Mouse (Mus musculus): ENCODE measurements around the gene Ptpdc1. TPM values are rescaled to one million over a fixed set of nuclear protein-coding genes. Genes with fewer than 3 reads are reported as not detected.

The Ptpdc1 gene
- 20.0 and 20.5 TPM in 2 replicates for polyA plus RNA-seq (2015; fragmentation: Nextera tagmentation; extraction: Ambion mirVana)

DNA sequence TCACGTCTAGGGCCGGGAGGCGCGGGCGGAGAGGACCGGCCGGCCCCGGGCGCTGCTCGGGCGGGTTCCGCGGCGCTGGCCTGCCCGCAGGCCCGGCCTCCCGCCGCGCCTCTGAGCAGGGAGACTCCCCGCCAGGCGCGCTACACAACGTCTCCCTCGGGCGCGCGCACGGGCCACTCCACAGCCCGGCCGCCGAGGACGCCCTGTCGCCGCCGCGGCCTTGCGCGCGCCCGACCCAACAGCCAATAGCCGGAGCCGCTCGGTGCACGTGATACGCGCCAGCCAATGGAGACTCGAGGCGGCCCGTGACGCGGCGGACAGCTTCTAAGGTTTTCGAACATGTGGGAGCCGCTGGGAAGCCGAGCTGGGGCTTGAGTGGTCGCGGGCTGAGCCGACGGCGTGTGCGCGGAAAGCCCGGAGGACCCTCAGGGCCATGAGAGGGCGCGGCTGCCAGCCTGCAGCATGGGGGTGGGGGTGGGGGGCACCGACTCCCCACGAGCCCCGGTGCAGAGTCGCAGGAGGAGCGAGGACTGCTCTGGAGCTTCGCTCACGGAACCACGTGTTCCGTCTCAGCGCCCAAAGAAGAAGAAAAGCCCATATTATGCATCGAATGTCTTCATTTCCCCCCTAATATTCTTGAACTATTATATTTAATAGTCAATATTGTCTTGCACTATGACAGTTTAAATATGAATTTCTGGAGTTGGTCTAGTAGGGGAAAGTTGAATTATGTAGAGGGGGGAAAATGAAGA is at the start of gene Ptpdc1:
Ptpdc1 (minus strand) TSS at position 232 of the 752 bp plus-strand sequence.
- Histone ChIP-seq H3K27me3 (no peaks in the 10 kb centered on the region), H3K36me3 (no peaks in the 10 kb centered on the region), H3K9me3 (no peaks in the 10 kb centered on the region), H3K4me2 (replicated peaks) (peak within 1 kb of the TSS; percentile 73), H3K9ac (peak within 1 kb of the TSS; percentile 90), H3K27ac (peak within 1 kb of the TSS; percentile 81), H3K4me1 (peaks cover 9% of the 10 kb centered on the region; the same call in 1 of the 2 replicates), H3K4me3 (peak within 1 kb of the TSS; percentile 79)
- 2% methylated on average over 70 of the region's 76 CpGs for WGBS
- peak; percentile 99 for ATAC-seq (ENCODE audit: low FRiP score, low read depth)

DNA sequence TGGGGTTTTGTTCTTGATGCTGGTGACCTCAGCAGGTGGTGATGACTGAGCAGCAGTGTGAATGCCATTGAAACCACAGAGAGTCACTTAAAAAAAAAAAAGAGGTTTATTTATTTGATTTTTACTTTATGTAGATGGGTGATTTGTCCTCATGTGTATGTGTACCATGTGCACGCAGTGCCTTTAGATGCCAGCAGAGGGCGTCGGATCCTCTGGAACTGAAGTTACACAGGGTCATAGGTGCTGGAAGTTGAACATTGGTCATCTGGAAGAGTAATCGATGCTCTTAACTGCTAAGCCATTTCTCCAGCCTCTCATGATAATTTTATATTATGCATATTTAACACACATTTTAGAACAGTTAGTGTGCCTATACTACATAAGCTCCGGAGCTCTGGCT is 49.1 kb upstream of the Ptpdc1 start:
- H3K9ac ChIP-seq: no peak overlapping the region
- H3K9me3 ChIP-seq: peaks cover 11% of the 10 kb centered on the region; the same call in 1 of the 2 replicates
- peaks cover 83% of the 10 kb centered on the region for H3K27me3 ChIP-seq
- no peak overlapping the region for H3K27ac ChIP-seq
- 84% methylated on average over 5 of the region's 5 CpGs for WGBS
- peaks cover 10% of the 10 kb centered on the region for H3K4me1 ChIP-seq
- no peak overlapping the region for H3K4me3 ChIP-seq
- H3K36me3 ChIP-seq: no peaks in the 10 kb centered on the region
- H3K4me2 ChIP-seq (replicated peaks): no peak overlapping the region
- ATAC-seq (ENCODE audit: low FRiP score, low read depth): no peak

DNA sequence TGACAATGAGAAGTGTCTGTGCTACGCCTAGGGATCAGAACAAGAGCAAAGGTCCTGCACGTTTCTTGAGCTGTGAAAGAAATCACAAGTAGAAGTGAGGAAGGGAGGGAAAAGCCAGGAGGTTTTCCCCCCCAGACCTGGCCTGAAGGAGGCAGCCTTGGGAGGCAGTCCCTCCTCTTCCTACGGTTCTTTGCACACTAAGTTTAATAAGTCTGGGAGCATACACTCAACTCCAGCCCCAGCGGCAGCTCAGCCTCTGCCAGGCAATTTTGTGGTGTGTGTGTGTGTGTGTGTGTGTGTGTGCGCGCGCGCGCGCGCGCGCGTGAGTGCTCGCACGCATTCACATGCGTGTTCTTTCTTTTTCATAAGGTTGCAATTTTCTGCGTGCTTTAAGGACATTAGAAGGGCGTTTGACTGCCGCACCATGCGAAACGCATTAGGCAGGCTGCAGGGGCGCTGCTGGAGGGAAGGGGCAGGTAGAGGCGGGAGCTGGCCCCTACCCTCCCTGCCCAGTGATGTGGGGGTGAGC is 46.9 kb upstream of the Ptpdc1 start:
- peaks cover 25% of the 10 kb centered on the region for H3K4me1 ChIP-seq
- H3K4me2 ChIP-seq (replicated peaks): peak overlapping the region; percentile 58
- WGBS: under 1% methylated on average over 24 of the region's 24 CpGs
- H3K9me3 ChIP-seq: 0 out of 2 replicates have a peak, but pooled peaks cover 4% of the 10 kb centered on the region
- ATAC-seq (ENCODE audit: low FRiP score, low read depth): 0 out of 2 replicates have a peak, but pooled peaks have one; percentile 54
- H3K27me3 ChIP-seq: peaks cover 92% of the 10 kb centered on the region
- no peaks in the 10 kb centered on the region for H3K36me3 ChIP-seq
- H3K9ac ChIP-seq: peak overlapping the region; percentile 43; the same call in 1 of the 2 replicates
- peak overlapping the region; percentile 31 for H3K4me3 ChIP-seq
- H3K27ac ChIP-seq: no peak overlapping the region

DNA sequence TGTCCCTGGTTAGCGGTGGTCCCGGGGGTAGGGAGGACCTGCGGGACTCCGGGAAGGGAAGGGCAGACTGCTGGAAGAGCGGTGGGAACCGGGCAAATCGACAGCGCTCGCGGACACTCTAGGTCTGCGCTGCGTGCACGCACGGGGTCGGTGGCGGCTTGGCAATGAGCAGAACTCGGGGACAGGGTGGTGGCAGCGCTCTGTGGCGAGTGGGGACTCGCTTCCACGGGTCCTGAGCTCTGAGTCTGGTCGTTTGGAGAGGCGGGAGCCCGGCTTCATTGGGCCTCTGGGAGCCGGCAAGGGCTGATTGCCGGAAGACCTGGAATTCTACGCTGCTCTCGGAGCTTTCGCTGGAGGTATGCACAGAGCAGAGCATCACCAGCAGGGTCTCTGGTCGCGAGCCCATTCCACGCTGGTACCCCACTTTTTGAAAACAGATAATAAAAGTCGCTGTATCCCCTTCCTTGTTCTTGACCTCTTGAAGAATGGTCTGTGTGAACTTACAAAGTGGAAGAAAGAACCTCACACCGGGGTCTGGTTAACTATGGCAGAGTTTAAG is 43.6 kb upstream of the Ptpdc1 start:
- Histone ChIP-seq H3K4me1 (peaks cover 38% of the 10 kb centered on the region), H3K27ac (no peak overlapping the region), H3K9ac (peak overlapping the region; percentile 51), H3K9me3 (no peaks in the 10 kb centered on the region), H3K27me3 (peaks cover 97% of the 10 kb centered on the region), H3K4me2 (replicated peaks) (peak overlapping the region; percentile 57), H3K4me3 (peak overlapping the region; percentile 34), H3K36me3 (no peaks in the 10 kb centered on the region)
- WGBS: under 1% methylated on average over 34 of the region's 34 CpGs
- ATAC-seq (ENCODE audit: low FRiP score, low read depth): no peak

DNA sequence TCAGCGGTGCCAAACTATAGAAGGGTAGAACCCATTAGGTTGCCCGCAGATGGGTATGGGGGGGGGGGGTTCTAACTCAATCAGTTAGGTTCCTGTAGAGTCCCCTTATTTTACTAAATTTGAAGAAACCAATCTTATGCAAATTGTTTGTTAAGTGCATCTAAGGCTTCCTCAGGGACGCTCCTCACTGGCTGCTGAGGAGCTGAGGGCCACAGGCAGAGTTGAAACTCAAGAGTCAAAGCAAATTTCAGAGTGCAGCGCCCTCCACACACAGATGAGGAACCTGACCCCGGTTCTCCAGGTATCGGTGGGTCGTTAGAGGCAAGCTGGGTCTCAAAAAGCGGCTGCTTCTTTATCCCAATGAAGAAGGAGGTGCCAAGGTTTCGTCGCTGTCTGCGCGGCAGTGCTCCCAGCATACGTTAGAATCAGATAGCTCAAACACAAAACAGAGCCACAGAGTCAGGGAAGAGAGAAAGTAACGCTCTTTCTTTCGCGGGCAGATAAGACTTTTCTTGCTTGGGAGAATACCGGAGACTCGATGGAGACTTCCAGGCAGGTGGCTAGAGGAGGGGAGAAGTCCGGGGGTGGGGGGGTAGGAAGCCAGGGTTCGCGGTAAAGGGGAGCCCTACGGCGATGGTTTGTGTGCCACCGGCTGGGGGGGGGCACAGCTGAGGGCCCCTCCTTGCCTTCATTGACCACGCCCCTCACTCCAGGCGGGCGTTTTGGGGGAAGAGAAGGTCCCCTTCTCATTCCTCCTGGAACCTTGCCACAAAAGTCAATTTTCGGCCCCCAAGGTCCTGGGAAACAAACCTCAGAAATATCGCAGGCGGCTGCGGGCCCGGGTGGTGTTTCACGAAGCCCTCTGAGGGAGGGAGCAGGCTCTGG is 42.9 kb upstream of the Ptpdc1 start:
- 2% methylated on average over 33 of the region's 33 CpGs for WGBS
- Histone ChIP-seq H3K36me3 (no peaks in the 10 kb centered on the region), H3K4me3 (peak overlapping the region; percentile 34), H3K4me1 (peaks cover 45% of the 10 kb centered on the region), H3K9ac (0 out of 2 replicates have a peak overlapping the region, but pooled peaks have one; percentile 51), H3K4me2 (replicated peaks) (peak overlapping the region; percentile 57), H3K27ac (no peak overlapping the region), H3K27me3 (peaks cover 97% of the 10 kb centered on the region), H3K9me3 (no peaks in the 10 kb centered on the region)
- no peak for ATAC-seq (ENCODE audit: low FRiP score, low read depth)

DNA sequence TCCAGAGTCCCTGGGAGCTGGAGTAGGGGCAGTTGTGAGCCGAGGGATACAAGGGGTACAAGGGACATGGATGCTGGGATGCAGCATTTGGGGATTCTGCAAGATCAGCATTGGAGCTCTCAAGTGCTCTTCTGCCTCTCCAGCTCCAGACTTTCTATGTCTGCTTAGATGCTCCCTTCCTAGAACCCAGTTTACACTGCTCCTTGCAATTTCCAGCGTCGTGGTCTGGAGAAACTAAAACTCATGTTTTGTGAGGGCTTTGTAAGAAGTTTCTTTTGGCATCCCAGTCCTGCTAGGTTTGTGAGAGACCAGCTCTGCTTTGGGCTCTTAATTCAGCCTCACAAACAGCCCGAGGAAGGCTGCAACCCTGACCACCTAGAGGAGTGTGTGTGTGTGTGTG is 42.0 kb upstream of the Ptpdc1 start:
- Histone ChIP-seq H3K4me3 (no peak overlapping the region), H3K27ac (no peak overlapping the region), H3K9ac (no peak overlapping the region), H3K27me3 (peaks cover 96% of the 10 kb centered on the region), H3K36me3 (no peaks in the 10 kb centered on the region), H3K4me1 (peaks cover 46% of the 10 kb centered on the region), H3K9me3 (no peaks in the 10 kb centered on the region), H3K4me2 (replicated peaks) (no peak overlapping the region)
- WGBS: 6% methylated on average over 4 of the region's 4 CpGs
- no peak for ATAC-seq (ENCODE audit: low FRiP score, low read depth)

DNA sequence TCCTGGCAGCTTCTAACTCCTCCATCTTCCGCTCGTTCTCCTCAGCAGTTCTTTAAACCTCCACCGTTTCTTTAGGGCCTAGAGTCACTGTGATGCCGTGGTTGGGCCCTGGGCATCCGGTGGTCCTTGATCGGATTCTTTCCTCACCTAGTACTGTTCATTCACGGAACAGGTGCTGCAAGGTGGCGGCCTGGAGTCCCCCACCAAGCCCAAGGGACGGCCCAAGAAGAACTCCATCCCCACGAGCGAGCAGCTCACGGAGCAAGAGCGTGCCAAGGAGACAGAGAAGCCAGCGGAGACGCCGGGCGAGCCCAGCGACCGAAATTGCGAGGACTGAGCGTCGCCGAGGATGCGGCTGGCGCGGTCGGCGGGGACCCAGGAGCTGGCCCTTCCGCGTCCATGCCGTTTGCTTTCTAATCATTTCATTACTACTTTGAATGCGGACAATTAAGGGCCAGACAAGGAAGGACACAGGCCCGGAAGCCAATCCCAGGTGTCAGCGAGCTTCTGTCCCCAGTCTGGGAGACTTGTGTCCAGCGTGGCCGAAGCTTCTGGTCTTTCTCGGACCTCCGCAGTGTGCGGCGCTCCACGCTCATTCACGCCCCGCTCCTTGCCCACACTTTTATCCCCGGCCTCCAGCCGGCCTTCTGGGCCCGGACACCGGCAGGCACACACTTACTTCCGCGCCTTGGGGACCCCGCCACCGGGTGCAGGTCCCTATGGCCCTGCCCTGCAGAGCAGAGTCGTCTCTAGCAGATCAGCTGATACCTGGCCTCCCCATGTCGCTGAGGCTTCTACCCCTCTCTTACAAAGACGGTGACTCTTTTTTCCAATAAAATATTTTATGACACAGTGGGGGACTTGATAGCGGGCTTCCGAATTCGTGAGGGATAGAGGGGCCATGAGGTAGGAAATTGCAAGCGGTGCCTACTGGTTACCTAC is 40.5 kb upstream of the Ptpdc1 start:
- Histone ChIP-seq H3K27me3 (peaks cover 99% of the 10 kb centered on the region), H3K4me2 (replicated peaks) (peak overlapping the region; percentile 91; the same call in 1 of the 2 replicates), H3K4me3 (0 out of 2 replicates have a peak overlapping the region, but pooled peaks have one; percentile 0), H3K27ac (no peak overlapping the region), H3K9me3 (no peaks in the 10 kb centered on the region), H3K36me3 (no peaks in the 10 kb centered on the region), H3K4me1 (peaks cover 47% of the 10 kb centered on the region), H3K9ac (no peak overlapping the region)
- no peak for ATAC-seq (ENCODE audit: low FRiP score, low read depth)
- 2% methylated on average over 58 of the region's 58 CpGs for WGBS

DNA sequence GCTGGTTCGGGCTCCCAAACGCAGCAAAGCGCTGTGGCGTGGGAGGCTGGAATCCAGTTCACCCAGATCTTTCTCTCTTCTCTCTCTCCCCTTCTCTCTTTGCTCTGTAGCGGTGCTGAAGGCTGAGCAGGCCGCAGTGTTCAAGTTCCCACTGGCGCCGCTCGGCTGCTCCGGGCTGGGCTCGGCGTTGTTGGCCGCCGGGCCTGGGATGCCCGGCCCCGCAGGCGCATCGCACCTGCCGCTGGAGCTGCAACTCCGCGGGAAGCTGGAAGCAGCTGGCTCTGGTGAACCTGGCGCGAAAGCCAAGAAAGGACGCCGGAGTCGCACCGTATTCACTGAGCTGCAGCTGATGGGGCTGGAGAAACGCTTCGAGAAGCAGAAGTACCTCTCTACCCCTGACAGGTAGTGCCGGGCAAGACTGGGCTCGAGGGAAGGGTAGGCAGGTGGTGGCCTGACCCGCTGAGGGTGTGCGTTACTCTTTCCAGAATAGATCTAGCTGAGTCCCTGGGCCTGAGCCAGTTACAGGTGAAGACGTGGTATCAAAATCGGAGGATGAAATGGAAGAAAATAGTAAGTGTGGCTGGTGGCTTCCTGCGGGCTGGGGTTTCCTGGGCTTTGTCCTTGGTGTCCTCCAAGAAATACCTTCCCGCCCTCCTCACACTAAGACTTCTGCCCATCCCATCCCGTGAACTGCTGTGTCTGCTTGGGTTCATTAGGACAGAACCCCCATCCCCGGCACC is 39.6 kb upstream of the Ptpdc1 start:
- Histone ChIP-seq H3K36me3 (no peaks in the 10 kb centered on the region), H3K27ac (no peak overlapping the region), H3K27me3 (peaks cover 99% of the 10 kb centered on the region), H3K4me1 (peaks cover 55% of the 10 kb centered on the region), H3K9ac (no peak overlapping the region), H3K4me2 (replicated peaks) (peak overlapping the region; percentile 91), H3K4me3 (peak overlapping the region; percentile 59), H3K9me3 (no peaks in the 10 kb centered on the region)
- 2% methylated on average over 39 of the region's 39 CpGs for WGBS
- ATAC-seq (ENCODE audit: low FRiP score, low read depth): no peak

DNA sequence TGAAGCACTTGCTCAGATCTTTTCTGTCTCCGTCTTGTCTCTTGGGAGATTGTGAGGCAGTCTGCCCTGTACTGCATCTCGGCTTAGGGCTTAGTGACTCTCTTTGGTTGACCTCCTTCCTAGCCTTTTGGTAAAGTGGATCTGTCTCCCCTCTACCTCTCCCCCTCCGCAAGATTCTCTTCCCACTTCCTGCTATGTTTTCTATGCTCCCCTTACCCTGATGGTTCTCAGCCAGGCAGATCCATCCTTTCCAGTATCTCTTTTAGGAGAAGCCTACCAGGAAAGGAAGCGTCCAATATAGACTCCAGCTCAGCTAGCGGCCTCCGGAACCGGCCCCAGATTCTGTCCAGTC is 38.5 kb upstream of the Ptpdc1 start:
- Histone ChIP-seq H3K4me2 (replicated peaks) (peak overlapping the region; percentile 91), H3K27ac (no peak overlapping the region), H3K9ac (no peak overlapping the region; the same call in 1 of the 2 replicates), H3K27me3 (peaks cover 99% of the 10 kb centered on the region), H3K4me3 (peak overlapping the region; percentile 59), H3K4me1 (peaks cover 57% of the 10 kb centered on the region), H3K36me3 (no peaks in the 10 kb centered on the region), H3K9me3 (no peaks in the 10 kb centered on the region)
- ATAC-seq (ENCODE audit: low FRiP score, low read depth): no peak
- 13% methylated on average over 7 of the region's 7 CpGs for WGBS

DNA sequence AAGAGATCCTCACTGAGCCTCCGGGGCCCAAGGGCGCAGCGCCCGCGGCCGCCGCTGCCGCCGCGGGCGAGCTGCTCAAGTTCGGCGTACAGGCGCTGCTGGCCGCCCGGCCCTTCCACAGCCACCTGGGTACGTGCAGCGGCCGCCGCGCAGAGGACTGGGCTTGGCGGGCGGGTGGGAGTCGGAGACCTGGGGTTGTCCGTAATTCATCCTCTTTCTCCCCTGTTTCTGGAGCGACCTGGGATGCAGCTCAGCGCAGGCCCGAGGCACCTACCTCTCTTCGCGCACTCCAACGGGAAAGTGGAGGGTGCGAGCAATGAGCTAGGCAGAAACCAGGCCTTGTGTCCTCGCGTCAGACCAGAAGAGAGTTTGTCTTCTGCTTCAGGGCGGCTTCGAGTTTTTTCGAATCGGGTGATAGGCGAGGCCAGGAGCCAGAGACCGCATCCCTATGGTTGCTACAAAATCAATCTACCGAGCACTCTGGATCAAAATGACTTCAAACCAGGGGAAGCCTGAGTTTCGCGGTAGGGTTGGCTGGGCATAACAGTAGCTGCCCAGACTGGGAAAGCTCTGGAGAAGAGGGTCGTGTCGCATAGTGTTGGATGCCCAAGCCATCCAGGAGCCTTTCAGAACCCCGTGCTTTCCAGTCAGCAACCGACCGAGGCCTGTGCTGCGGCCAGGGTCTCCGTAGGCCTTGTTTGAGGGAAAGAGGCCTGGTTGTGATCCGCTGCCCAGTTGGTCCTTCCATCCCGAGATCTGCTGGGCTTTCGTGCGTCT is 37.9 kb upstream of the Ptpdc1 start:
- Histone ChIP-seq H3K4me2 (replicated peaks) (peak overlapping the region; percentile 91), H3K9me3 (no peaks in the 10 kb centered on the region), H3K27ac (no peak overlapping the region), H3K4me1 (peaks cover 57% of the 10 kb centered on the region), H3K9ac (peak overlapping the region; percentile 72), H3K4me3 (peak overlapping the region; percentile 59), H3K27me3 (peaks cover 98% of the 10 kb centered on the region), H3K36me3 (no peaks in the 10 kb centered on the region)
- WGBS: 4% methylated on average over 54 of the region's 54 CpGs
- peak; percentile 26; the same call in 1 of the 2 replicates for ATAC-seq (ENCODE audit: low FRiP score, low read depth)
